Mouse (Mus musculus): Measurements from ENCODE around the gene Tmprss12. TPM values are rescaled to one million over a fixed set of nuclear protein-coding genes. Genes with fewer than 3 reads are reported as not detected.

Tmprss12 gene
- polyA plus RNA-seq (2012; fragmentation: generic; extraction: Trizol): not detected
- long read RNA-seq, experiment 1: 0 reads
- long read RNA-seq, experiment 2: 0 reads

- no peaks in the 10 kb centered on the region for H3K79me2 ChIP-seq (ENCODE audit: control insufficient read depth, insufficient read depth)
- H3K79me3 ChIP-seq (ENCODE audit: low read depth): no peaks in the 10 kb centered on the region
- peaks cover 3% of the 10 kb centered on the region for H3K27me3 ChIP-seq (ENCODE audit: control insufficient read depth, insufficient read depth, insufficient read length)
- no peak within 1 kb of the TSS for H3K4me3 ChIP-seq (ENCODE audit: insufficient read depth, poor library complexity, severe bottlenecking)
- no peaks in the 10 kb centered on the region for H3K36me3 ChIP-seq (ENCODE audit: control insufficient read depth, insufficient read depth)
- TF ChIP-seq CTCF (IDR thresholded peaks at IDR 0.05; ENCODE audit: control insufficient read depth, insufficient read depth, insufficient read length): no peak
- no peak for TF ChIP-seq CEBPB (IDR thresholded peaks at IDR 0.05; ENCODE audit: low read depth)
- no peak within 1 kb of the TSS for H3ac ChIP-seq (ENCODE audit: control insufficient read depth, insufficient read length, low read depth)
Observed at GRCm38 (mm10) chr15:100280626-100281025, at the start of gene Tmprss12. Gene Tmprss12 (plus strand): TSS chr15:100280837.

GRCm38 (mm10) chr15:100231616-100232525, 48.8 kb upstream of the Tmprss12 start:
- Histone ChIP-seq H3K36me3 (ENCODE audit: control insufficient read depth, insufficient read depth) (peaks cover 44% of the 10 kb centered on the region), H3K79me3 (ENCODE audit: low read depth) (peaks cover 65% of the 10 kb centered on the region), H3ac (ENCODE audit: control insufficient read depth, insufficient read length, low read depth) (no peak overlapping the region), H3K79me2 (ENCODE audit: control insufficient read depth, insufficient read depth) (peaks cover 95% of the 10 kb centered on the region), H3K4me3 (ENCODE audit: insufficient read depth, poor library complexity, severe bottlenecking) (no peak overlapping the region), H3K27me3 (ENCODE audit: control insufficient read depth, insufficient read depth, insufficient read length) (no peaks in the 10 kb centered on the region)
- no peak for TF ChIP-seq MYOG (IDR thresholded peaks at IDR 0.05; ENCODE audit: control insufficient read depth, extremely low read depth, insufficient read length)

GRCm38 (mm10) chr15:100235208-100235965, 45.2 kb upstream of the Tmprss12 start:
- no peak for TF ChIP-seq CTCF (IDR thresholded peaks at IDR 0.05; ENCODE audit: control insufficient read depth, insufficient read depth, insufficient read length)
- TF ChIP-seq FOSL1 (IDR thresholded peaks at IDR 0.05; ENCODE audit: insufficient read depth, low read length, poor library complexity, severe bottlenecking): no peak
- H3K4me3 ChIP-seq (ENCODE audit: insufficient read depth, poor library complexity, severe bottlenecking): no peak overlapping the region
- peaks cover 100% of the 10 kb centered on the region for H3K79me2 ChIP-seq (ENCODE audit: control insufficient read depth, insufficient read depth)
- no peaks in the 10 kb centered on the region for H3K27me3 ChIP-seq (ENCODE audit: control insufficient read depth, insufficient read depth, insufficient read length)
- H3ac ChIP-seq (ENCODE audit: control insufficient read depth, insufficient read length, low read depth): no peak overlapping the region
- peaks cover 74% of the 10 kb centered on the region for H3K36me3 ChIP-seq (ENCODE audit: control insufficient read depth, insufficient read depth)
- peaks cover 76% of the 10 kb centered on the region for H3K79me3 ChIP-seq (ENCODE audit: low read depth)

- peaks cover 100% of the 10 kb centered on the region for H3K79me2 ChIP-seq (ENCODE audit: control insufficient read depth, insufficient read depth)
- H3K27me3 ChIP-seq (ENCODE audit: control insufficient read depth, insufficient read depth, insufficient read length): no peaks in the 10 kb centered on the region
- H3K79me3 ChIP-seq (ENCODE audit: low read depth): peaks cover 71% of the 10 kb centered on the region
- no peak overlapping the region for H3ac ChIP-seq (ENCODE audit: control insufficient read depth, insufficient read length, low read depth)
- TF ChIP-seq CEBPB (IDR thresholded peaks at IDR 0.05; ENCODE audit: low read depth): no peak
- peaks cover 90% of the 10 kb centered on the region for H3K36me3 ChIP-seq (ENCODE audit: control insufficient read depth, insufficient read depth)
- H3K4me3 ChIP-seq (ENCODE audit: insufficient read depth, poor library complexity, severe bottlenecking): no peak overlapping the region
Observed at GRCm38 (mm10) chr15:100236952-100237351, 43.7 kb upstream of the Tmprss12 start.

- Histone ChIP-seq H3ac (ENCODE audit: control insufficient read depth, insufficient read length, low read depth) (no peak overlapping the region), H3K36me3 (ENCODE audit: control insufficient read depth, insufficient read depth) (peaks cover 95% of the 10 kb centered on the region), H3K4me3 (ENCODE audit: insufficient read depth, poor library complexity, severe bottlenecking) (no peak overlapping the region), H3K79me3 (ENCODE audit: low read depth) (peaks cover 67% of the 10 kb centered on the region), H3K79me2 (ENCODE audit: control insufficient read depth, insufficient read depth) (peaks cover 100% of the 10 kb centered on the region), H3K27me3 (ENCODE audit: control insufficient read depth, insufficient read depth, insufficient read length) (no peaks in the 10 kb centered on the region)
- no peak for TF ChIP-seq MYOD1 (IDR thresholded peaks at IDR 0.05; ENCODE audit: control insufficient read depth, insufficient read length, low read depth)
- no peak for TF ChIP-seq USF1 (IDR thresholded peaks at IDR 0.05; ENCODE audit: low read depth)
- no peak for TF ChIP-seq MYOG (IDR thresholded peaks at IDR 0.05; ENCODE audit: control insufficient read depth, extremely low read depth, insufficient read length)
- TF ChIP-seq CTCF (IDR thresholded peaks at IDR 0.05; ENCODE audit: control insufficient read depth, insufficient read depth, insufficient read length): no peak
- TF ChIP-seq CEBPB (IDR thresholded peaks at IDR 0.05; ENCODE audit: low read depth): no peak
- TF ChIP-seq MAX (IDR thresholded peaks at IDR 0.05): no peak
- TF ChIP-seq FOSL1 (IDR thresholded peaks at IDR 0.05; ENCODE audit: insufficient read depth, low read length, poor library complexity, severe bottlenecking): no peak
Observed at GRCm38 (mm10) chr15:100241780-100242179, 38.9 kb upstream of the Tmprss12 start.

- H3K79me2 ChIP-seq (ENCODE audit: control insufficient read depth, insufficient read depth): peaks cover 98% of the 10 kb centered on the region
- H3ac ChIP-seq (ENCODE audit: control insufficient read depth, insufficient read length, low read depth): no peak overlapping the region
- H3K79me3 ChIP-seq (ENCODE audit: low read depth): peaks cover 52% of the 10 kb centered on the region
- TF ChIP-seq CTCF (IDR thresholded peaks at IDR 0.05; ENCODE audit: control insufficient read depth, insufficient read depth, insufficient read length) (no peak), MYOG (IDR thresholded peaks at IDR 0.05; ENCODE audit: control insufficient read depth, extremely low read depth, insufficient read length) (no peak), USF1 (IDR thresholded peaks at IDR 0.05; ENCODE audit: low read depth) (no peak), MYOD1 (IDR thresholded peaks at IDR 0.05; ENCODE audit: control insufficient read depth, insufficient read length, low read depth) (no peak), FOSL1 (IDR thresholded peaks at IDR 0.05; ENCODE audit: insufficient read depth, low read length, poor library complexity, severe bottlenecking) (no peak), CEBPB (IDR thresholded peaks at IDR 0.05; ENCODE audit: low read depth) (no peak), MAX (IDR thresholded peaks at IDR 0.05) (no peak)
- no peaks in the 10 kb centered on the region for H3K27me3 ChIP-seq (ENCODE audit: control insufficient read depth, insufficient read depth, insufficient read length)
- peaks cover 99% of the 10 kb centered on the region for H3K36me3 ChIP-seq (ENCODE audit: control insufficient read depth, insufficient read depth)
- H3K4me3 ChIP-seq (ENCODE audit: insufficient read depth, poor library complexity, severe bottlenecking): no peak overlapping the region
Observed at GRCm38 (mm10) chr15:100245951-100246350, 34.7 kb upstream of the Tmprss12 start.
